Mouse (Mus musculus): Measurements from ENCODE around the gene Ccdc113. TPM values are rescaled to one million over a fixed set of nuclear protein-coding genes. Genes with fewer than 3 reads are reported as not detected.
A peak's percentile ranks its signal among the peaks of the same experiment; 100 is the strongest.

Ccdc113 gene
- polyA plus RNA-seq, 1 experiment from 2014 or later: 0.62 TPM

GRCm38 (mm10) chr8:95504835-95505234, 29.1 kb upstream of the Ccdc113 start:
- Histone ChIP-seq H3K4me1 (replicated peaks; ENCODE audit: control insufficient read depth, insufficient read depth) (no peaks in the 10 kb centered on the region), H3K4me2 (replicated peaks; ENCODE audit: low read depth) (no peak overlapping the region), H3K4me3 (ENCODE audit: low read depth, low read length) (no peak overlapping the region), H3K36me3 (ENCODE audit: control insufficient read depth, insufficient read depth, low read length) (no peaks in the 10 kb centered on the region), H3K9ac (ENCODE audit: low read length) (no peak overlapping the region), H3K27ac (replicated peaks) (no peak overlapping the region), H3K9me3 (ENCODE audit: control insufficient read depth, low read length) (no peaks in the 10 kb centered on the region), H3K27me3 (ENCODE audit: control insufficient read depth, insufficient read depth, low read length) (no peaks in the 10 kb centered on the region)
- ATAC-seq (ENCODE audit: low FRiP score, low TSS enrichment) (no peak), DNase-seq (ENCODE audit: low spot score) (no peak)
- TF ChIP-seq CTCF (IDR thresholded peaks at IDR 0.05; ENCODE audit: low read depth) (no peak), EP300 (optimal IDR thresholded peaks at IDR 0.05) (no peak)
- WGBS: 76% methylated on average over 5 of the region's 5 CpGs

DNA sequence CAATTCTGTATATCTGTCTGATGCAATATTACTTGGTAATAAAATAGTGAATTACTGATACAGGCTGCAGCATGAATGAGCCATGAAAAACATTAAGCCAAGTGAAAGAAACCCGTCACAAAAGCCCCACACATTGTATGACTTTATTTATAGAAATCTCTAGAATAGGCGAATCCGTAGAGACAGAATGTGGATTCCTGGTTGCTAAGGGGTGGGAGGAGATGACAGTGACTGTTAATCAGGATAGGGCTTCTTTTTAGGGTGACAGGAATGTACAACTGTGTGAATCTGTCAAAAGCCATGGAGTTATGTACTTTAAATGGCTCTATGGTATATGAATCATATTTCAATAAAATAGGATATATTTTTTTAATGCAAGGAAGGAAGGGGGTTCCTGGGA, 28.3 kb upstream of the Ccdc113 start:
- Histone ChIP-seq H3K27me3 (ENCODE audit: control insufficient read depth, insufficient read depth, low read length) (no peaks in the 10 kb centered on the region), H3K27ac (replicated peaks) (no peak overlapping the region), H3K4me3 (ENCODE audit: low read depth, low read length) (no peak overlapping the region), H3K36me3 (ENCODE audit: control insufficient read depth, insufficient read depth, low read length) (no peaks in the 10 kb centered on the region), H3K9me3 (ENCODE audit: control insufficient read depth, low read length) (no peaks in the 10 kb centered on the region), H3K4me1 (replicated peaks; ENCODE audit: control insufficient read depth, insufficient read depth) (no peaks in the 10 kb centered on the region), H3K4me2 (replicated peaks; ENCODE audit: low read depth) (no peak overlapping the region), H3K9ac (ENCODE audit: low read length) (no peak overlapping the region)
- ATAC-seq (ENCODE audit: low FRiP score, low TSS enrichment) (no peak), DNase-seq (ENCODE audit: low spot score) (no peak)
- TF ChIP-seq CTCF (IDR thresholded peaks at IDR 0.05; ENCODE audit: low read depth): no peak
- no peak for TF ChIP-seq EP300 (optimal IDR thresholded peaks at IDR 0.05)
- WGBS: 64% methylated on average over 3 of the region's 3 CpGs

DNA sequence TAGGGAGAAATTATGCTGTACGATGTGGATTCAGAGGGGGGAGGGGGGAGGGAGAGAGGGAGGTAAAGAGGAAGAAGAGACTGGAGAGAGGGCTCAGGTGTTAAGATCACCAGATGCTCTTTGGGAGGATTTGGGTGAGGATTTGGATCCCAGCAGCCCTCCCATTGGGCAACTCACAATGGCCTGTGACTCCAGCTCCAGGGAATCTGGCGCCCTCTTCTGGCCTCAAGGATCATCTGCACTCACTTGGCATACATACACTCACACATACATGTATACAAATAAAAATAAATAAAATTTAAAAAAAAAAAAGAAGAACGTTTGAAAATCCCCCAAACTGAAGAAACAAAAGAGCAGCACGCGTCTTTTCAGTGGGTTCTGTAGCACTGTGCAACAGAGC, 27.6 kb upstream of the Ccdc113 start:
- Histone ChIP-seq H3K27me3 (ENCODE audit: control insufficient read depth, insufficient read depth, low read length) (no peaks in the 10 kb centered on the region), H3K4me3 (ENCODE audit: low read depth, low read length) (no peak overlapping the region), H3K4me2 (replicated peaks; ENCODE audit: low read depth) (no peak overlapping the region), H3K9me3 (ENCODE audit: control insufficient read depth, low read length) (no peaks in the 10 kb centered on the region), H3K9ac (ENCODE audit: low read length) (no peak overlapping the region), H3K27ac (replicated peaks) (no peak overlapping the region), H3K36me3 (ENCODE audit: control insufficient read depth, insufficient read depth, low read length) (no peaks in the 10 kb centered on the region), H3K4me1 (replicated peaks; ENCODE audit: control insufficient read depth, insufficient read depth) (no peaks in the 10 kb centered on the region)
- no peak for ATAC-seq (ENCODE audit: low FRiP score, low TSS enrichment)
- DNase-seq (ENCODE audit: low spot score): no peak
- TF ChIP-seq CTCF (IDR thresholded peaks at IDR 0.05; ENCODE audit: low read depth): peak; percentile 37
- TF ChIP-seq EP300 (optimal IDR thresholded peaks at IDR 0.05): no peak
- whole genome bisulfite sequencing: 64% methylated on average over 5 of the region's 5 CpGs

- H3K4me3 ChIP-seq (ENCODE audit: low read depth, low read length): no peak overlapping the region
- DNase-seq (ENCODE audit: low spot score) (no peak), ATAC-seq (ENCODE audit: low FRiP score, low TSS enrichment) (no peak)
- no peaks in the 10 kb centered on the region for H3K36me3 ChIP-seq (ENCODE audit: control insufficient read depth, insufficient read depth, low read length)
- no peak overlapping the region for H3K9ac ChIP-seq (ENCODE audit: low read length)
- H3K9me3 ChIP-seq (ENCODE audit: control insufficient read depth, low read length): no peaks in the 10 kb centered on the region
- no peaks in the 10 kb centered on the region for H3K27me3 ChIP-seq (ENCODE audit: control insufficient read depth, insufficient read depth, low read length)
- H3K4me2 ChIP-seq (replicated peaks; ENCODE audit: low read depth): no peak overlapping the region
- peak overlapping the region; percentile 58; the same call in 1 of the 2 replicates for H3K27ac ChIP-seq (replicated peaks)
- TF ChIP-seq EP300 (optimal IDR thresholded peaks at IDR 0.05) (no peak), CTCF (IDR thresholded peaks at IDR 0.05; ENCODE audit: low read depth) (no peak)
- H3K4me1 ChIP-seq (replicated peaks; ENCODE audit: control insufficient read depth, insufficient read depth): no peaks in the 10 kb centered on the region
- 48% methylated on average over 4 of the region's 4 CpGs for WGBS
These were observed 21.6 kb upstream of the Ccdc113 start for GRCm38 (mm10) chr8:95512257-95512656.

DNA sequence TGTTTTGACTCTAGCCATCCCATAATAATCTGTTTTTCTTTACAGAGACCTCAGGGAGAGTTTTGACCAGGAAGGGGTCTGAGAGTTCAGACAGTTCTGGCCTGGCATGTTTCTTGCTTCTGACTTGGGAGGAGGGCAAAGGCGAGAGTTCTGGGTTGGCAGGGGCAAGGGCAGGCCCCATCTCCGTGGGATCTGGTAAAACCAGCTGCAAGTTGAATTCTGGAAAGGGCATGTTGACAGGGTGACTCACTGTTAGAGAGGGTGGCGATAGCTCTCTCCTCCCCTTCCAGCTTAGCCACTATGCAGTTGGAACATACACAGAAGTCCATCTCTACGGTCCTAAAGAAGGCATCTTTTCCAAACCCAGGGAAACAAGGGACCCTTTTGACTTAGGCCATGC, 20.7 kb upstream of the Ccdc113 start:
- peak; percentile 66 for DNase-seq (ENCODE audit: low spot score)
- no peak overlapping the region for H3K9ac ChIP-seq (ENCODE audit: low read length)
- no peaks in the 10 kb centered on the region for H3K9me3 ChIP-seq (ENCODE audit: control insufficient read depth, low read length)
- no peak overlapping the region for H3K4me3 ChIP-seq (ENCODE audit: low read depth, low read length)
- TF ChIP-seq EP300 (optimal IDR thresholded peaks at IDR 0.05) (no peak), CTCF (IDR thresholded peaks at IDR 0.05; ENCODE audit: low read depth) (no peak)
- H3K36me3 ChIP-seq (ENCODE audit: control insufficient read depth, insufficient read depth, low read length): no peaks in the 10 kb centered on the region
- H3K27me3 ChIP-seq (ENCODE audit: control insufficient read depth, insufficient read depth, low read length): no peaks in the 10 kb centered on the region
- WGBS: 43% methylated on average over 4 of the region's 4 CpGs
- ATAC-seq (ENCODE audit: low FRiP score, low TSS enrichment): peak; percentile 97
- H3K4me1 ChIP-seq (replicated peaks; ENCODE audit: control insufficient read depth, insufficient read depth): no peaks in the 10 kb centered on the region
- peak overlapping the region; percentile 58 for H3K27ac ChIP-seq (replicated peaks)
- no peak overlapping the region for H3K4me2 ChIP-seq (replicated peaks; ENCODE audit: low read depth)

GRCm38 (mm10) chr8:95516928-95517327, 17.0 kb upstream of the Ccdc113 start:
- Histone ChIP-seq H3K4me1 (replicated peaks; ENCODE audit: control insufficient read depth, insufficient read depth) (no peaks in the 10 kb centered on the region), H3K36me3 (ENCODE audit: control insufficient read depth, insufficient read depth, low read length) (no peaks in the 10 kb centered on the region), H3K27ac (replicated peaks) (no peak overlapping the region), H3K9ac (ENCODE audit: low read length) (no peak overlapping the region), H3K4me2 (replicated peaks; ENCODE audit: low read depth) (no peak overlapping the region), H3K9me3 (ENCODE audit: control insufficient read depth, low read length) (no peaks in the 10 kb centered on the region), H3K27me3 (ENCODE audit: control insufficient read depth, insufficient read depth, low read length) (no peaks in the 10 kb centered on the region), H3K4me3 (ENCODE audit: low read depth, low read length) (no peak overlapping the region)
- DNase-seq (ENCODE audit: low spot score) (no peak), ATAC-seq (ENCODE audit: low FRiP score, low TSS enrichment) (no peak)
- WGBS: 80% methylated on average over 6 of the region's 6 CpGs
- TF ChIP-seq CTCF (IDR thresholded peaks at IDR 0.05; ENCODE audit: low read depth): no peak
- no peak for TF ChIP-seq EP300 (optimal IDR thresholded peaks at IDR 0.05)
